Mouse (Mus musculus) NIH3T3 (cell line): Measurements from ENCODE around the gene Col13a1.

Source experiments
- DNase-seq: peaks from one replicate; pipeline ENCODE4 v3.0.0-alpha.2; 2012; ENCODE audit warnings: low read depth

Col13a1 gene

DNA sequence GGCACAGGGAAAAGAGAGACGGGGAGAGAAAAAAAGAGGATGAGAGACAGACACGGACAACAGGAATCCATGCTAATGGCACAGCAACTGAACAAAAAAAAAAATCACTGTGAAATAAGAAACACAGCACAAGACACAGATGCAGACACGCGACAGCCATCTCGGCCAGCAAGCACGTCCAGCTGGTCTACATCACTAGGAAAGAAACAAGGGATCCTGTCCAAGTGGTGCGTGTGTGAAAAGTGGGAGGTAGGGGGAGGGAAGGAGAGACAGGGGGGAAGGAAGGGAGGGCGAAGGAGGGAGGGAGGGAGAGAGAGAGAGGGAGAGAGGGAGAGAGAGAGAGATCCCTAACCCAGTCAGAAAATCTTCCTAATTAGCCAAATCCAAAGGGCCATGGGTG is 73.6 kb downstream of the Col13a1 start:
- no peak for DNase-seq

GRCm38 (mm10) chr10:61898116-61898515 is 80.8 kb downstream of the Col13a1 start:
- DNase-seq = no peak

DNA sequence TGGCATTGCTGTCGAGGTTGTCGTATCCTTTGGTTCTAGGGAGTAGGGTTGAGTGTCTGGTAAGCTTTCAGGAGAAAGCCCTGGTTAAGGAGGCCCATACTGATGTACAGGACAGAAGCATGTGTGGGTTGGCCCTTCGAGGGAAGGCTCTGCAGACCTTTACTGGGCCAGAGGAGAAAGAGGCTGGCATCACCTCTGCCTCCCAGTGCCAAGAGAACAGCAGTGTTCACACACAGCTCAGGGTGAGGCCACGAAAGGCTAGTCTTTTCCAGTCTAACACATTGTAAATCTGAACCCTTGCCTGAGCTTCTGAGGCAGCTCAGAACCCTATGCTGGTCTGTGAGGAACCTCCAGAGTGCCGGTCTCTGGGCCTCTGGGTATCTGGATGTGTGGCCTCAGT is 84.3 kb downstream of the Col13a1 start:
- no peak for DNase-seq

- DNase-seq = no peak
These were observed 87.8 kb downstream of the Col13a1 start for GRCm38 (mm10) chr10:61891138-61891537.

DNA sequence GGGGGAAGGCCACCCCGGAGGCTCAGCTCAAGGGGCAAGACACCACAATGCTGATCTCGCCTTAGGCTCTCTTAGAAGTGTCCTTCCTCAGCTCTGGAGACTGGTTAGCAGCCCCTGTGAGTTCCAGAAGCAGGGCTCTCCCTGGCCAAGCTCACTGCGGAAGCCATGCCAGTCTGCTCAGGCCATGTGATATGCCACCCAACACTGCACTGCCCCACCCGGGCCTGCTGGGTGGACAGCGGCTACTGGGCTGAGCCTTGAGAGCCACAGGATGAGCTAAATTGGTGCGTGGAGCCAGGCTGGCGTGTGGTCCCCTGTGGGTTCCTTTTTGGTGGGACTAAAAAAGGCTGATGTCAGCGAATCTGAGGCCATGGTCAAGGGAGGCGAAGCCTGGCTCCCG is 88.6 kb downstream of the Col13a1 start:
- DNase-seq = no peak

DNA sequence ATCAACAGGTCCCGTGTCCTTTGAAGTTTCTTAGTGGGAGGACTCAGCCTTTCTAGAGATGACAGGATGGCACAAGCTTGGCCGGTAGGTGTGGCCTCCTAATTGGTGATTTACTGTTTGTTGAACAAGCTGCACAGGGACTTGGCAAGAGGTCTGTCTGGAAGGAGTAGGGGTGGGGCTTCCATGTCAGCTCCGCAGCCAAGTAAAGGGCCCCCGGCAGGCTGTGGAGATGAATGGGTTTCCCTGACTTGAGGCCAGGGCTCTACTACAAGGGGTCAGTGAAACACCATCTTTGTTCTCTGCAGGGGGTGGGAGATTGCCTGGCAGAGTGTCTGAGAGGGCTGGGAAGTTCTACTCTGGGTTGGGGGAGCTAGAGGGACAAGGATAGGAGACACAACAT is 99.5 kb downstream of the Col13a1 start:
- peak; percentile 18 for DNase-seq

DNA sequence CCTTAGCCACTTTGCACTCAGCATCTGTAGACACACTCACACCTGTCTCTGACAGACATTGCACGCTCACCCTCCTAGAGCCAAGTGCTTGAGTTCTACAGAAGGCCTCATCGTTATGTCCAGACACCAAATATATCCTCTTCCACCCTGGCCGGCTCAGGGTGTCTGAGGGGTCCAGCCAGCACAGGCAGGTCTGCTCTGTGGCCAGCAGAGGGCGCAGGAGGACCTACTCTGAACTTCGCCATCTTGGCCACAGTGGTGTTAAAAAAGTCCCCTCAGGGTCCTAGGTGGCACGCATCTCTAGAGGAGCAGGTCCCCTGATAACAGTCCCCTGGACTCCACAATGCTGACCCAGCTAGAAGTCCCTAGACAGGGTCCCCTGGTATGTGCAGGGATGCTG is 101.1 kb downstream of the Col13a1 start:
- DNase-seq = peak; percentile 80

- no peak for DNase-seq
These were observed 109.1 kb downstream of the Col13a1 start for GRCm38 (mm10) chr10:61869796-61870195.

- peak; percentile 27 for DNase-seq
These were observed 112.8 kb downstream of the Col13a1 start for GRCm38 (mm10) chr10:61866045-61866580.

- no peak for DNase-seq
These were observed 119.5 kb downstream of the Col13a1 start for GRCm38 (mm10) chr10:61859451-61859850.

DNA sequence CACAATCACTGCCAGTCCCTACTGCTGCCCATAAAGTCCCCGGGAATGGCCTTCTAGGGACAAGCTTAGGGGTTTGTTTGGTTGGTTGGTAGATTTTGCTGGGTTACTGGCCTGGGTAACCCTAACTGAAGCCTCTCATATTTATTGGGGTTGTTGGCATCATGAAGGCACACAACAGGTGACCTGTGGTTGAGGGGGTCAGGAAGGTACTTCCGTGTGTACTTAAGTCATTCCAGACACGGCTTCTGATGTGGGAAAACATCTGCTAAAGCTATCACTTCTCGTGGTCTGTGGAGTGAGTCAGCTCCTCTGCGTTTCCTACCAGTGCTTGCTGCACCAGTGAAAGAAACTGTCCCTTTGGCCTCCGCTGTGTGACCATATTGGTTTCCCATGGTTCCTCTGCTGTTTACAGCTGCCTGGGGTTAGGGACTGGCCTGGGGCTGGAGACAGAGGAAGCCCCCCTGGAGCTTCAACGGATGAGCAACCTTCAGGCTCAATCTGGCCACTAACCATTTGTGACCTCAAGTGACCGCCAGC is 123.7 kb downstream of the Col13a1 start:
- no peak for DNase-seq

- DNase-seq = no peak
These were observed 126.1 kb downstream of the Col13a1 start for GRCm38 (mm10) chr10:61852824-61853223.

- no peak for DNase-seq
These were observed 130.4 kb downstream of the Col13a1 start for GRCm38 (mm10) chr10:61848553-61848952.

GRCm38 (mm10) chr10:61845476-61845875 is 133.4 kb downstream of the Col13a1 start:
- DNase-seq = no peak

DNA sequence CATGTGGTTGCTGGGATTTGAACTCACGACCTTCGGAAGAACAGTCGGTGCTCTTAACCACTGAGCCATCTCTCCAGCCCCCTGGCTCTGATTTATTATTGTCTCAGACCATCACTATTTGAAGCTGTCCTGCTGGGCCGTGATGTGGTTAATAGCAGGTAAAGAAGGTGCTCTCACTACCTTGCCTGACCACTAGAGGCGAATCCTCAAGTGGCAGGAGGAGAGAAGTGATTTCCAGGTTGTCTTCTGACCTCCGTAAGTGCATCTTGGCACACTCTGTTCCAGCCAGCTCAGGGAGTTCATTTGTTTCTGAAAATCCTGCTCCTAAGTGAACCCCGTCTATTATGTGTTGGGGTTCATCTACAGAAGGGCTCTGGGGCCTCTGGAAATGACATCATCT is 134.4 kb downstream of the Col13a1 start:
- DNase-seq = no peak

DNA sequence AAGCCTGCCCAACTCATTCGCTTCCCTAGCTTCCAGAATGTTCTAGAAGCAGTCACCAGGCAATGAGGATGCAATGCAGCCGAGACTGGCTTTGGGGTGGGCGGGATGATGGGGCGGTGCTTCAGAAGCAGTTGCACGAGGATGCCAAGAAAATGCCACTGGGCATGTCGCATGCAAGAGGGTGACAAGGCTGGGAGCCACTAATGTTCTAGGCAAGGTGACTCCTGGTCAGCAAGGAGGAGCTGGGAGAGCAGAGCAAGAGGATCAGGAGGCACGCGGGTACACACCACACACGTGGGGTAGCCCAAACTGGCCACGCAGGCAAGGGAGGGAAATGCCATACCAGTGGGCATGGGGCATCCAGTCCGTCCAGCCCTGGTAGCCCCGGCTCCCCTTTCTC is 136.6 kb downstream of the Col13a1 start:
- DNase-seq = no peak

- DNase-seq = no peak
These were observed 139.6 kb downstream of the Col13a1 start for GRCm38 (mm10) chr10:61839326-61839725.

GRCm38 (mm10) chr10:61838769-61839168 is 140.1 kb downstream of the Col13a1 start:
- DNase-seq = peak; percentile 79

DNA sequence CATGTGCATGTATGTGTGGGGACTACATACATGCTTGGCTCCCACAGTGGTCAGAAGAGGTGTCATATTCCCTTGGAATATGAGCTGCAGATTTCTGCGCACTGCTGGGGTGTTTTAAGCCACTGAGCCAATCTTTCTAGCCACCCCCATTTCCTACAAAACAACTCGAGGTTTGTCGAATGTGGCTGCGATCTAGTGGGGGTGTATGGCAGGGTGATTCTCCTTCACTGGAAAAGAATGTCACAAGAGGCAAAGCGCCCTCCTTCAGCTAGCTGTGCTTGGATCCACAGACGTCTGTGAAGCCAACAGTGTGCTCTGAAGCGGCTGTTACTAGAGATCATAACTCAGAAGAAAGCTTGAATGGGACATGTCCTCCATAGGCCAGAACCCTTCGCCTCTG is 141.6 kb downstream of the Col13a1 start:
- no peak for DNase-seq

GRCm38 (mm10) chr10:61834288-61834687 is 144.6 kb downstream of the Col13a1 start:
- no peak for DNase-seq

- DNase-seq = no peak
These were observed 146.2 kb downstream of the Col13a1 start for GRCm38 (mm10) chr10:61832713-61833112.

- DNase-seq = no peak
These were observed 147.2 kb downstream of the Col13a1 start for GRCm38 (mm10) chr10:61831741-61832140.

DNA sequence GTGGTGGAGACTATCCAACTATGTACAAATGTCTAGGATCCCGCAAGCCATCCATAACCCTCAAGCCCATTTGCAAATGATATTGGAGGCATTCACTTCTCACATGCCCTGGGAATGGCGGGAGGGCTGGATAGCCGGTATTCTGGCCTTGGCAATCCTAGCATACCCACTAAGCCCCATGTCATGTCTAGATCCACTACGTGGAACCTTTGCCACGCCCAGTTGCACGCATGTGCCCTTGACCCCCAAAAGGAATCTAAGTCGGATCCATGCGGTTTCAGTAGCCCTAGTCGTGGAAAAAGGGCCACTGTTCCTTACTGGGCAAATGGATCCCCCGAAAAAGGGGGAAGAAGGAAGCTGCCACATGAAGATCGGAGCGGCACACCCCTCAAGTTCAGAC is 147.7 kb downstream of the Col13a1 start:
- DNase-seq = no peak

GRCm38 (mm10) chr10:61830817-61831216 is 148.1 kb downstream of the Col13a1 start:
- DNase-seq = no peak
